Mouse (Mus musculus): Measurements from ENCODE around the gene Vezf1.
"Not testable (repeated sequence)": the region's sequence is repeated elsewhere in the genome, so short reads cannot be mapped to it uniquely, and the experiment has no call there.

The Vezf1 gene

GRCm38 (mm10) chr11:88067586-88068410, at the start of gene Vezf1:
TSS of gene Vezf1 (plus strand) at chr11:88068279.
- DNase-seq (ENCODE audit: low spot score in 2 of 2): peak; percentile 78 to 83

GRCm38 (mm10) chr11:88023933-88024332, 44.1 kb upstream of the Vezf1 start:
- DNase-seq (ENCODE audit: low spot score in 2 of 2): no peak

GRCm38 (mm10) chr11:88027391-88028035, 40.6 kb upstream of the Vezf1 start:
- no peak for DNase-seq (ENCODE audit: low spot score in 2 of 2)

GRCm38 (mm10) chr11:88028193-88028684, 39.8 kb upstream of the Vezf1 start:
- no peak for DNase-seq (ENCODE audit: low spot score in 2 of 2)

GRCm38 (mm10) chr11:88030219-88030618, 37.9 kb upstream of the Vezf1 start:
- DNase-seq (ENCODE audit: low spot score in 2 of 2): no peak

- no peak for DNase-seq (ENCODE audit: low spot score in 2 of 2)
These were observed 37.2 kb upstream of the Vezf1 start for GRCm38 (mm10) chr11:88030836-88031235.

GRCm38 (mm10) chr11:88031753-88032152, 36.3 kb upstream of the Vezf1 start:
- no peak for DNase-seq (ENCODE audit: low spot score in 2 of 2)

GRCm38 (mm10) chr11:88035970-88036369, 32.1 kb upstream of the Vezf1 start:
- DNase-seq (ENCODE audit: low spot score in 2 of 2): no peak

GRCm38 (mm10) chr11:88036761-88037251, 31.3 kb upstream of the Vezf1 start:
- DNase-seq (ENCODE audit: low spot score in 2 of 2): no peak

- no peak for DNase-seq (ENCODE audit: low spot score in 2 of 2)
These were observed 30.7 kb upstream of the Vezf1 start for GRCm38 (mm10) chr11:88037386-88037785.

GRCm38 (mm10) chr11:88039066-88039465, 29.0 kb upstream of the Vezf1 start:
- DNase-seq (ENCODE audit: low spot score in 2 of 2): no peak

GRCm38 (mm10) chr11:88044314-88044713, 23.8 kb upstream of the Vezf1 start:
- no peak for DNase-seq (ENCODE audit: low spot score in 2 of 2)

GRCm38 (mm10) chr11:88045159-88045558, 22.9 kb upstream of the Vezf1 start:
- not testable (repeated sequence) for DNase-seq (ENCODE audit: low spot score in 2 of 2)

GRCm38 (mm10) chr11:88045878-88046277, 22.2 kb upstream of the Vezf1 start:
- DNase-seq (ENCODE audit: low spot score in 2 of 2): no peak

- DNase-seq (ENCODE audit: low spot score in 2 of 2): peak; percentile 7 to 25
These were observed 21.6 kb upstream of the Vezf1 start for GRCm38 (mm10) chr11:88046323-88046937.

- DNase-seq (ENCODE audit: low spot score in 2 of 2): peak; percentile 98 to 99
These were observed 20.9 kb upstream of the Vezf1 start, which contains the start of gene Srsf1 for GRCm38 (mm10) chr11:88046944-88047794. TSS of gene Srsf1 (plus strand) at chr11:88047373.

GRCm38 (mm10) chr11:88047871-88048531, 20.1 kb upstream of the Vezf1 start:
- DNase-seq (ENCODE audit: low spot score in 2 of 2): peak; percentile 53 to 67

GRCm38 (mm10) chr11:88048961-88049670, 19.0 kb upstream of the Vezf1 start:
- DNase-seq (ENCODE audit: low spot score in 2 of 2): peak in 1 of 2 experiments; percentile 9

GRCm38 (mm10) chr11:88049732-88050131, 18.3 kb upstream of the Vezf1 start:
- no peak for DNase-seq (ENCODE audit: low spot score in 2 of 2)

- no peak for DNase-seq (ENCODE audit: low spot score in 2 of 2)
These were observed 15.4 kb upstream of the Vezf1 start for GRCm38 (mm10) chr11:88052638-88053037.
